Mouse (Mus musculus) embryonic fibroblast, embryonic 13.5 days (primary cell): Measurements from ENCODE around the gene Nckap5.

ENCODE experiments used
- CTCF ChIP-seq: IDR thresholded peaks from 2 replicates; pipeline ENCODE4 v1.5.1; 2011; ENCODE audit warnings: mild to moderate bottlenecking, control low read depth, low read length, moderate library complexity, borderline replicate concordance; ENCODE audit not compliant: insufficient read depth
- POLR2A ChIP-seq: IDR thresholded peaks from 2 replicates; pipeline ENCODE4 v1.6.1; 2011; ENCODE audit warnings: low read depth, mild to moderate bottlenecking, control low read depth, low read length, moderate library complexity

DNA sequence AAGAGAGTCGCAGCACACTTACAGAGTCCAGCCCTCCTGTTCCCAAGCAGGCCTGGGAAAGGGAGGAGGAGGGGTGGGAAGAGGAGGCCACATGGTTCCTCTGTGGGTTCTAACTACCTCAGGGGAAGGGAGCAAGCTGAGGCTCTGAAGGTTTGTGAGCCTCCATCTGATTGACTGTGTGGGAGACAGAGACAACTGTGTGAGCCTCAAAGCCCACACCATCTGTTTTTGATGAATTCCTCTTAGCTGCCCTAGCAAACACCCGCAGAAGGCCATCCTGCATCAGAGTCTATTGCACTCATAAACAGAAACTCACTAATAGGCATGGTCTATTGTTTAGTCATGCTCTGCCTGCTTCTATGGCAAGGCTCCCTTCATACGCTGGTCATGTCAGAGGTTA is 834.1 kb downstream of the Nckap5 start:
- TF ChIP-seq POLR2A (no peak), CTCF (no peak)
